Mouse (Mus musculus): ENCODE results near the gene Specc1. TPM values are rescaled to one million over a fixed set of nuclear protein-coding genes. Genes with fewer than 3 reads are reported as not detected.

Specc1 gene
- polyA plus RNA-seq, 1 experiment, result 28.9 TPM

DNA sequence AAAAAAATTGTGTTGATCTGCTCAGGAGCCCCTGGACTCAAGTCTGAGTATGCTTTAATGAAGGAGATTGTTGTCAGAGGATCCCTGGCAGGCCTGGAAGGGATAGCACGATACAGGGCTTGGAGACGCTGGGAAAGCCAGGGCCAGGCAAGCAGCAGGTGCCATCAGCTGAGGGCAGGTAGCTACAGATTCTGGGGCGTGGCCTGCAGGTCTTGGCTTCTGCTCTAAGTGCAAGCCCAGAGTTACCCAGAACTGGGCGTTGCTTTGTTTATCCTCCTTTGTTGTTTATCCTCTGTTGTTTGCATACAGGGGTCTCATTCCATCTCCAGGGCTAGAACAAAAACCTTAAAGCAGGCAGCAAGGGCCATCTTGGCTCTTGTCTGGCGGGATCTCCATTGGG is 296.8 kb downstream of the Specc1 start:
- Histone ChIP-seq H3K4me3 (ENCODE audit: extremely low read depth, insufficient read depth, insufficient read length) (no peak overlapping the region), H3K36me3 (ENCODE audit: control insufficient read depth, insufficient read depth, low read length) (no peaks in the 10 kb centered on the region), H3K27me3 (ENCODE audit: control insufficient read depth, insufficient read depth, low read length) (peaks cover 6% of the 10 kb centered on the region), H3K4me1 (ENCODE audit: control insufficient read depth, insufficient read depth, insufficient read length) (peaks cover 5% of the 10 kb centered on the region), H3K27ac (ENCODE audit: insufficient read depth, low read length) (no peak overlapping the region)
- DNase-seq (ENCODE audit: low read depth in 1 of 2, low spot score in 2 of 2), result no peak
- TF ChIP-seq POLR2A (IDR thresholded peaks at IDR 0.05; ENCODE audit: low read depth, low read length) (no peak), CTCF (IDR thresholded peaks at IDR 0.05; ENCODE audit: extremely low read depth, insufficient read depth, insufficient read length, insufficient replicate concordance) (no peak)
- WGBS, result 89% methylated on average over 5 of the region's 5 CpGs

DNA sequence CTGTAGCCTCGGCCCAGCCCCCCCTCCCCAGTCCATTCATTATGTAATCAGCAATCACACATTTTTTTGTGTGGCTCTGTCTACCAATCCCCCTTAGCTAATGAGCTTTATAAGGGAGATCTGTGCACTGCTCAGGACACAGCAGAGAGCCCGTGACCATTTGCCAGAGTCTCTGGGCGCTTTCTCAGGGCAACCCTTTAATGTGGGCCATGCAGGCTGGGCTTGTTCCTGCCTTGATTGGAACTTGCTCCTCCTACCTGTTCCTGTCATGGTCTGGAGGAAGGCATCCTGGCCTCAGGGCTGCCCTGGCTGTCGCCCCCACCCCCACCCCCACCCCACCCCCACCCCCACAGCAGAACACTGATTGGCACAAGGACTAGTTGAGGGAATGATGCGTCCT is 302.7 kb downstream of the Specc1 start:
- no peaks in the 10 kb centered on the region for H3K36me3 ChIP-seq (ENCODE audit: control insufficient read depth, insufficient read depth, low read length)
- 45% methylated on average over 5 of the region's 5 CpGs for WGBS
- no peaks in the 10 kb centered on the region for H3K4me1 ChIP-seq (ENCODE audit: control insufficient read depth, insufficient read depth, insufficient read length)
- no peaks in the 10 kb centered on the region for H3K27me3 ChIP-seq (ENCODE audit: control insufficient read depth, insufficient read depth, low read length)
- H3K4me3 ChIP-seq (ENCODE audit: extremely low read depth, insufficient read depth, insufficient read length), result no peak overlapping the region
- DNase-seq (ENCODE audit: low read depth in 1 of 2, low spot score in 2 of 2), result no peak
- H3K27ac ChIP-seq (ENCODE audit: insufficient read depth, low read length), result no peak overlapping the region
- TF ChIP-seq CTCF (IDR thresholded peaks at IDR 0.05; ENCODE audit: extremely low read depth, insufficient read depth, insufficient read length, insufficient replicate concordance), result no peak
- TF ChIP-seq POLR2A (IDR thresholded peaks at IDR 0.05; ENCODE audit: low read depth, low read length), result no peak

- Histone ChIP-seq H3K4me3 (ENCODE audit: extremely low read depth, insufficient read depth, insufficient read length) (no peak overlapping the region), H3K36me3 (ENCODE audit: control insufficient read depth, insufficient read depth, low read length) (0 out of 2 replicates have a peak, but pooled peaks cover 1% of the 10 kb centered on the region), H3K4me1 (ENCODE audit: control insufficient read depth, insufficient read depth, insufficient read length) (no peaks in the 10 kb centered on the region), H3K27ac (ENCODE audit: insufficient read depth, low read length) (no peak overlapping the region), H3K27me3 (ENCODE audit: control insufficient read depth, insufficient read depth, low read length) (no peaks in the 10 kb centered on the region)
- DNase-seq (ENCODE audit: low read depth in 1 of 2, low spot score in 2 of 2), result no peak
- TF ChIP-seq CTCF (IDR thresholded peaks at IDR 0.05; ENCODE audit: extremely low read depth, insufficient read depth, insufficient read length, insufficient replicate concordance), result no peak
- no peak for TF ChIP-seq POLR2A (IDR thresholded peaks at IDR 0.05; ENCODE audit: low read depth, low read length)
- 81% methylated on average over 7 of the region's 7 CpGs for WGBS
These were observed 307.0 kb downstream of the Specc1 start for GRCm38 (mm10) chr11:62263599-62263998.

DNA sequence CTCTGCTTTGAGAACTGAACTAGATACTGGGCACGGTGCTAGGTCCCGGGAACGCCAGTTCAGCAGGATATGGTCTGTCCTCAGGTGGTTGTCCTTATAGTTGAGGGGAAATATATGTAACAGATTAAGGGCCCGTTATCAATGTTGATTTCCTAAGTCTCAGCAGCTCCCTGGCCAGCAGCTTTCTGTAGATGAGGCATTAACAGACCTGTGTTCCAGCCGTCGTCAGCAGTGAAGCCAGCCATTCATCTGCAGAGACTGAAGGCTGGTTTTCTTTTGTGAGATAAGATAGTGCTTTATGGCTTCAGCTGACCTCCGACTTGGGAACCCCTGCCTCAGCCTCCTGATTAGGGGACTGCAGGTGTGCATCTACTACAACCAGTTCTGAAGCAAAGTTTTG is 307.5 kb downstream of the Specc1 start:
- Histone ChIP-seq H3K27me3 (ENCODE audit: control insufficient read depth, insufficient read depth, low read length) (no peaks in the 10 kb centered on the region), H3K36me3 (ENCODE audit: control insufficient read depth, insufficient read depth, low read length) (0 out of 2 replicates have a peak, but pooled peaks cover 1% of the 10 kb centered on the region), H3K4me1 (ENCODE audit: control insufficient read depth, insufficient read depth, insufficient read length) (no peaks in the 10 kb centered on the region), H3K4me3 (ENCODE audit: extremely low read depth, insufficient read depth, insufficient read length) (no peak overlapping the region), H3K27ac (ENCODE audit: insufficient read depth, low read length) (no peak overlapping the region)
- TF ChIP-seq POLR2A (IDR thresholded peaks at IDR 0.05; ENCODE audit: low read depth, low read length), result no peak
- TF ChIP-seq CTCF (IDR thresholded peaks at IDR 0.05; ENCODE audit: extremely low read depth, insufficient read depth, insufficient read length, insufficient replicate concordance), result no peak
- 90% methylated on average over 7 of the region's 7 CpGs for WGBS
- no peak for DNase-seq (ENCODE audit: low read depth in 1 of 2, low spot score in 2 of 2)

GRCm38 (mm10) chr11:62265642-62266041 is 309.1 kb downstream of the Specc1 start:
- no peak for TF ChIP-seq POLR2A (IDR thresholded peaks at IDR 0.05; ENCODE audit: low read depth, low read length)
- Histone ChIP-seq H3K4me3 (ENCODE audit: extremely low read depth, insufficient read depth, insufficient read length) (no peak overlapping the region), H3K36me3 (ENCODE audit: control insufficient read depth, insufficient read depth, low read length) (0 out of 2 replicates have a peak, but pooled peaks cover 1% of the 10 kb centered on the region), H3K27ac (ENCODE audit: insufficient read depth, low read length) (no peak overlapping the region), H3K27me3 (ENCODE audit: control insufficient read depth, insufficient read depth, low read length) (no peaks in the 10 kb centered on the region), H3K4me1 (ENCODE audit: control insufficient read depth, insufficient read depth, insufficient read length) (no peaks in the 10 kb centered on the region)
- 93% methylated on average over 7 of the region's 7 CpGs for WGBS
- DNase-seq (ENCODE audit: low read depth in 1 of 2, low spot score in 2 of 2), result no peak

DNA sequence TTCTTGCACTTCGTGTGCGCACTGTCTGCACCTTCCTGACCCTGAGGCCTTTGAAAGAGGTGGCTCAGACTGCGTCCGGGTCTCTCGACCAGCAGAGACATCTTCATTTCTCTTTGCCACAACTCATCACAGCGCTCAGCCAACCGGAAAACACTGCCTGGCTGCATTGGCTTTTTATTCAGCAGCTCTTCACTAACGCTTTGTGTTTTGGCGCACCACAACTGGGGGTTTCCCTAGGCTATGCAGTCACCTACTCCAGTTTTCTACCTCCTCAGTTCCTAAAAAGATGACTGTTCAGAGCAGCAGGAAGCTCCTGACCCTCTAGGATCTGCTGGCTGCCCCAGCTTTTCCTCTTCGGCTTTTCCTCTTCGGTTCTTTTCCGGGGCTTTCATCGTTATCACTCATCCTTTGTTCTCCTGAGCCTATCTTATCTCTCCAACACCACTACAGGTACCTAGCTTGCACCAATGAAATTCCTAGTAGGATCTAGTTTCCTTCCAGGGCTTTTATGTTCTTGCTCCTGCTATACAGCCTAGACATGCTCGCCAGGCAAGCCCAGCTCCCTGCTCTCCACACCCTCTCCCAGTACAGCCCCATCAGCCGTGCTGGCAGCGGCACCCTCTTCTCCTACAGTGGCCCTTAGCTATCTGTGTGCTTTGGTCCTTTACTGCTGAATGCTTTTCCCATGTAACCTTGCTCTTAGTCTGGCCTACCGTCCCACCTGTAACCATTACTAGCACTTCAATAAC is 310.1 kb downstream of the Specc1 start:
- Histone ChIP-seq H3K27me3 (ENCODE audit: control insufficient read depth, insufficient read depth, low read length) (no peaks in the 10 kb centered on the region), H3K27ac (ENCODE audit: insufficient read depth, low read length) (no peak overlapping the region), H3K36me3 (ENCODE audit: control insufficient read depth, insufficient read depth, low read length) (0 out of 2 replicates have a peak, but pooled peaks cover 1% of the 10 kb centered on the region), H3K4me3 (ENCODE audit: extremely low read depth, insufficient read depth, insufficient read length) (no peak overlapping the region), H3K4me1 (ENCODE audit: control insufficient read depth, insufficient read depth, insufficient read length) (no peaks in the 10 kb centered on the region)
- WGBS, result 86% methylated on average over 17 of the region's 17 CpGs
- no peak for DNase-seq (ENCODE audit: low read depth in 1 of 2, low spot score in 2 of 2)
- TF ChIP-seq CTCF (IDR thresholded peaks at IDR 0.05; ENCODE audit: extremely low read depth, insufficient read depth, insufficient read length, insufficient replicate concordance) (no peak), POLR2A (IDR thresholded peaks at IDR 0.05; ENCODE audit: low read depth, low read length) (no peak)

- Histone ChIP-seq H3K27me3 (ENCODE audit: control insufficient read depth, insufficient read depth, low read length) (no peaks in the 10 kb centered on the region), H3K27ac (ENCODE audit: insufficient read depth, low read length) (no peak overlapping the region), H3K36me3 (ENCODE audit: control insufficient read depth, insufficient read depth, low read length) (0 out of 2 replicates have a peak, but pooled peaks cover 1% of the 10 kb centered on the region), H3K4me1 (ENCODE audit: control insufficient read depth, insufficient read depth, insufficient read length) (no peaks in the 10 kb centered on the region), H3K4me3 (ENCODE audit: extremely low read depth, insufficient read depth, insufficient read length) (no peak overlapping the region)
- no peak for DNase-seq (ENCODE audit: low read depth in 1 of 2, low spot score in 2 of 2)
- 75% methylated on average over 8 of the region's 8 CpGs for WGBS
- TF ChIP-seq POLR2A (IDR thresholded peaks at IDR 0.05; ENCODE audit: low read depth, low read length), result no peak
- no peak for TF ChIP-seq CTCF (IDR thresholded peaks at IDR 0.05; ENCODE audit: extremely low read depth, insufficient read depth, insufficient read length, insufficient replicate concordance)
These were observed 311.8 kb downstream of the Specc1 start for GRCm38 (mm10) chr11:62268381-62268780.

Data from spleen, adult 2 months (tissue).